Mouse (Mus musculus): ENCODE measurements around the gene Runx1. TPM values are rescaled to one million over a fixed set of nuclear protein-coding genes. Genes with fewer than 3 reads are reported as not detected.

Runx1 gene
- polyA plus RNA-seq, 1 experiment from 2014 or later, result 18.9 TPM

GRCm38 (mm10) chr16:92580981-92581380 lies 245.0 kb downstream of the Runx1 start:
- Histone ChIP-seq H3K27ac (replicated peaks) (0 out of 2 replicates have a peak overlapping the region, but pooled peaks have one; percentile 34), H3K27me3 (no peaks in the 10 kb centered on the region), H3K4me1 (peaks cover 19% of the 10 kb centered on the region), H3K36me3 (no peaks in the 10 kb centered on the region), H3K9me3 (replicated peaks) (no peaks in the 10 kb centered on the region), H3K9ac (no peak overlapping the region), H3K4me3 (replicated peaks) (no peak overlapping the region), H3K4me2 (replicated peaks) (no peak overlapping the region)
- 63% methylated on average over 10 of the region's 10 CpGs for WGBS
- ATAC-seq (ENCODE audit: insufficient number of reproducible peaks, low FRiP score, low TSS enrichment, low read depth), result no peak

GRCm38 (mm10) chr16:92578915-92579653 lies 246.9 kb downstream of the Runx1 start:
- Histone ChIP-seq H3K4me2 (replicated peaks) (no peak overlapping the region), H3K27me3 (no peaks in the 10 kb centered on the region), H3K36me3 (no peaks in the 10 kb centered on the region), H3K9ac (no peak overlapping the region), H3K27ac (replicated peaks) (no peak overlapping the region), H3K4me3 (replicated peaks) (no peak overlapping the region), H3K9me3 (replicated peaks) (no peaks in the 10 kb centered on the region), H3K4me1 (peaks cover 19% of the 10 kb centered on the region)
- WGBS, result 69% methylated on average over 7 of the region's 7 CpGs
- ATAC-seq (ENCODE audit: insufficient number of reproducible peaks, low FRiP score, low TSS enrichment, low read depth), result no peak; the same call in 1 of the 2 replicates

DNA sequence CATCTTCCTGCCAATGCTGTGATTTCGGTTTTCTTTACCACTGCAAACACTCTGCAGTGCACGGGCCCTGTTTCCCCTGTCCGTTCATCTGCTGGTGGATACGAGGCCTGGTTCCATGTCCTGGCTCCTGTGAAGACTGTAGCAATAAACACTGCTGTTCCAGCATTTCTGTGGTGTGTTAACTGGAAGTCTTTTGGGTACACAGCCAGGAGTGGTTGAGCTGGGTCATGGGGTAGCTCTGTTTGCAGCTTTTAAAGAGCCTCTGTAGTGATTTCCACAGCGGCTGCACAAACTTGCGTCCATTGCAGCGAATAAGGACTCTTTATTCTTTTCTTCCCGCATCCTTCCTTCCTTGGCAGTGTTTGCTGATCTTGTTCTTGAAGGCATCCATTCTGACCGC lies 248.6 kb downstream of the Runx1 start:
- H3K27ac ChIP-seq (replicated peaks), result no peak overlapping the region
- 72% methylated on average over 9 of the region's 9 CpGs for WGBS
- H3K9ac ChIP-seq, result no peak overlapping the region
- no peak overlapping the region for H3K4me3 ChIP-seq (replicated peaks)
- H3K4me1 ChIP-seq, result peaks cover 19% of the 10 kb centered on the region
- ATAC-seq (ENCODE audit: insufficient number of reproducible peaks, low FRiP score, low TSS enrichment, low read depth), result no peak
- no peak overlapping the region for H3K4me2 ChIP-seq (replicated peaks)
- no peaks in the 10 kb centered on the region for H3K9me3 ChIP-seq (replicated peaks)
- H3K36me3 ChIP-seq, result no peaks in the 10 kb centered on the region
- no peaks in the 10 kb centered on the region for H3K27me3 ChIP-seq

- no peaks in the 10 kb centered on the region for H3K9me3 ChIP-seq (replicated peaks)
- no peak overlapping the region for H3K4me3 ChIP-seq (replicated peaks)
- H3K36me3 ChIP-seq, result no peaks in the 10 kb centered on the region
- H3K27me3 ChIP-seq, result no peaks in the 10 kb centered on the region
- no peak overlapping the region for H3K4me2 ChIP-seq (replicated peaks)
- no peak overlapping the region for H3K9ac ChIP-seq
- H3K4me1 ChIP-seq, result peaks cover 7% of the 10 kb centered on the region; the same call in 1 of the 2 replicates
- 74% methylated on average over 10 of the region's 10 CpGs for WGBS
- no peak overlapping the region for H3K27ac ChIP-seq (replicated peaks)
- no peak for ATAC-seq (ENCODE audit: insufficient number of reproducible peaks, low FRiP score, low TSS enrichment, low read depth)
Measured at GRCm38 (mm10) chr16:92575792-92576191, 250.2 kb downstream of the Runx1 start.

DNA sequence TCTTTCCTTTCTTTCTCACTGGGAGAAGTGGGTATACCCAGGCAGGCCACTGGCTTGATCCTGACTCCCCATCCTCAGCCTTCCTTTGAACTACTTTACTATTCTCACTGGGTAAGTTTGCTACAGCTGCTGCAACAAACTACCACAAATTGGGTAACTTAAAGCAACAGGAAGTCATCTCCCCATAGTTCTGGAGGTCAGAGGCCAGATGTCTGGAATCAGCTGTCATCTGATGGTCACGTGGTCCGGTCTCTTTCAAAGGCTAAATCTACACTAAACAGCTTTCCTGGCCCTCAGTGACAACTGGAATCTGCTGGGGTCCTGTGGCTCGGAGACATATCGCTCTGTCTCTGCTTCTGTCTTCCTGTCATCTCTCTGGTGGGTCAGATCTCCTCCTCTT lies 252.8 kb downstream of the Runx1 start:
- no peaks in the 10 kb centered on the region for H3K9me3 ChIP-seq (replicated peaks)
- no peak overlapping the region for H3K27ac ChIP-seq (replicated peaks)
- H3K36me3 ChIP-seq, result no peaks in the 10 kb centered on the region
- no peaks in the 10 kb centered on the region for H3K27me3 ChIP-seq
- no peak overlapping the region for H3K9ac ChIP-seq
- no peak overlapping the region for H3K4me2 ChIP-seq (replicated peaks)
- peaks cover 7% of the 10 kb centered on the region; the same call in 1 of the 2 replicates for H3K4me1 ChIP-seq
- no peak for ATAC-seq (ENCODE audit: insufficient number of reproducible peaks, low FRiP score, low TSS enrichment, low read depth)
- 51% methylated on average over 4 of the region's 4 CpGs for WGBS
- no peak overlapping the region for H3K4me3 ChIP-seq (replicated peaks)

DNA sequence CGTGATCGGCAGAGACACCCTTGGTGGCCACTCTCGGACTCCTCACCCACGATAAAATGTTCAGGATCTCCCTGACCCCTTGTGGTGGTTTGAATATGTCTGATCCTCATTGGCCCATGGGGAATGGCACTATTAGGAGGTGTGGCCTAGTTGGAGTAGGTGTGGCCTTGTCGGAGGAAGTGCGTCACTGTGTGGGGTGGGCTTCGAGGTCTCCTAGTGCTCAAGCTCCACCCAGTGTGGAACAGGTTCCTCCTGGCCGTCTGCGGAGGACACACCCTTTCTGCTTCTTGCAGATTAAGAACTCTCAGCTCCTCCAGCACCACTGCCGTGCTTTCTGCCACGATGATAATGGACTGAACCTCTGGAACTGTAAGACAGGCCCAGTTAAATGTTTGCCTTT lies 254.7 kb downstream of the Runx1 start:
- 86% methylated on average over 11 of the region's 11 CpGs for WGBS

GRCm38 (mm10) chr16:92566146-92566545 lies 259.8 kb downstream of the Runx1 start:
- Histone ChIP-seq H3K36me3 (no peaks in the 10 kb centered on the region), H3K27me3 (0 out of 2 replicates have a peak, but pooled peaks cover 6% of the 10 kb centered on the region), H3K4me1 (peaks cover 11% of the 10 kb centered on the region), H3K27ac (replicated peaks) (no peak overlapping the region), H3K4me2 (replicated peaks) (no peak overlapping the region), H3K9ac (no peak overlapping the region), H3K4me3 (replicated peaks) (no peak overlapping the region), H3K9me3 (replicated peaks) (no peaks in the 10 kb centered on the region)
- 20% methylated on average over 5 of the region's 5 CpGs for WGBS
- peak; percentile 9; the same call in 1 of the 2 replicates for ATAC-seq (ENCODE audit: insufficient number of reproducible peaks, low FRiP score, low TSS enrichment, low read depth)

More for the DNA sequence above, 254.7 kb downstream of the Runx1 start:
- H3K4me2 ChIP-seq (replicated peaks), result no peak overlapping the region
- no peak overlapping the region for H3K4me3 ChIP-seq (replicated peaks)
- H3K27me3 ChIP-seq, result 0 out of 2 replicates have a peak, but pooled peaks cover 4% of the 10 kb centered on the region
- ATAC-seq (ENCODE audit: insufficient number of reproducible peaks, low FRiP score, low TSS enrichment, low read depth), result no peak
- H3K4me1 ChIP-seq, result 0 out of 2 replicates have a peak, but pooled peaks cover 4% of the 10 kb centered on the region
- no peaks in the 10 kb centered on the region for H3K9me3 ChIP-seq (replicated peaks)
- H3K36me3 ChIP-seq, result no peaks in the 10 kb centered on the region
- no peak overlapping the region for H3K27ac ChIP-seq (replicated peaks)
- no peak overlapping the region for H3K9ac ChIP-seq

- peak; percentile 48 for ATAC-seq (ENCODE audit: insufficient number of reproducible peaks, low FRiP score, low TSS enrichment, low read depth)
- H3K4me1 ChIP-seq, result peaks cover 11% of the 10 kb centered on the region
- 1% methylated on average over 6 of the region's 6 CpGs for WGBS
- peak overlapping the region; percentile 34 for H3K4me2 ChIP-seq (replicated peaks)
- H3K27ac ChIP-seq (replicated peaks), result 0 out of 2 replicates have a peak overlapping the region, but pooled peaks have one; percentile 24
- no peaks in the 10 kb centered on the region for H3K36me3 ChIP-seq
- no peak overlapping the region; the same call in 1 of the 2 replicates for H3K4me3 ChIP-seq (replicated peaks)
- H3K9ac ChIP-seq, result no peak overlapping the region
- H3K9me3 ChIP-seq (replicated peaks), result no peaks in the 10 kb centered on the region
- H3K27me3 ChIP-seq, result 0 out of 2 replicates have a peak, but pooled peaks cover 6% of the 10 kb centered on the region
Measured at GRCm38 (mm10) chr16:92565708-92566107, 260.2 kb downstream of the Runx1 start.

- Histone ChIP-seq H3K36me3 (no peaks in the 10 kb centered on the region), H3K27me3 (0 out of 2 replicates have a peak, but pooled peaks cover 6% of the 10 kb centered on the region), H3K4me2 (replicated peaks) (peak overlapping the region; percentile 34), H3K4me3 (replicated peaks) (no peak overlapping the region; the same call in 1 of the 2 replicates), H3K4me1 (peaks cover 11% of the 10 kb centered on the region), H3K27ac (replicated peaks) (0 out of 2 replicates have a peak overlapping the region, but pooled peaks have one; percentile 24), H3K9ac (no peak overlapping the region), H3K9me3 (replicated peaks) (no peaks in the 10 kb centered on the region)
- ATAC-seq (ENCODE audit: insufficient number of reproducible peaks, low FRiP score, low TSS enrichment, low read depth), result peak; percentile 27; the same call in 1 of the 2 replicates
- WGBS, result 36% methylated on average over 11 of the region's 11 CpGs
Measured at GRCm38 (mm10) chr16:92565291-92565690, 260.7 kb downstream of the Runx1 start.

DNA sequence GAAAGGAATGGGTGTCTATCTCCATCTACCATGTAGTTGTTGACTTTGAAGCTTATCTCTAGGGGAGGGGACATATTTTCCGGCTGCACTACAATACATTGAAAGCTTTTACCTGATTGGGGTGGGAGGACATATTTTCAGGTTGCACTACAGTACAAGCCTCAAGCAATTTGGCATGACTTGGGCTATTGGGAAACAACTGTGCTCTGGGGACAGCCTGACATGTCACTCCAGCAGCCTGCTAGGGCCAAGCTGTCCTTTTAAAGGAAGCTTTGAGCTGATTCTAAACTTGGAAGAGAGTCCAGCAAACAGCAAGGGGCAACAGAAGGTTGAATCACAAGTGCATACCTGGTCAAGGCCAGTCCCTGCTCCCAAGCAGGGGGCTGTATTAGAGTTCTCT lies 270.9 kb downstream of the Runx1 start:
- no peaks in the 10 kb centered on the region for H3K4me1 ChIP-seq
- no peak overlapping the region for H3K4me3 ChIP-seq (replicated peaks)
- H3K36me3 ChIP-seq, result no peaks in the 10 kb centered on the region
- WGBS, result 80% methylated on average over 1 of the region's 1 CpGs
- no peak overlapping the region for H3K27ac ChIP-seq (replicated peaks)
- ATAC-seq (ENCODE audit: insufficient number of reproducible peaks, low FRiP score, low TSS enrichment, low read depth), result no peak
- H3K9ac ChIP-seq, result no peak overlapping the region
- H3K9me3 ChIP-seq (replicated peaks), result no peaks in the 10 kb centered on the region
- H3K27me3 ChIP-seq, result no peaks in the 10 kb centered on the region
- H3K4me2 ChIP-seq (replicated peaks), result no peak overlapping the region

DNA sequence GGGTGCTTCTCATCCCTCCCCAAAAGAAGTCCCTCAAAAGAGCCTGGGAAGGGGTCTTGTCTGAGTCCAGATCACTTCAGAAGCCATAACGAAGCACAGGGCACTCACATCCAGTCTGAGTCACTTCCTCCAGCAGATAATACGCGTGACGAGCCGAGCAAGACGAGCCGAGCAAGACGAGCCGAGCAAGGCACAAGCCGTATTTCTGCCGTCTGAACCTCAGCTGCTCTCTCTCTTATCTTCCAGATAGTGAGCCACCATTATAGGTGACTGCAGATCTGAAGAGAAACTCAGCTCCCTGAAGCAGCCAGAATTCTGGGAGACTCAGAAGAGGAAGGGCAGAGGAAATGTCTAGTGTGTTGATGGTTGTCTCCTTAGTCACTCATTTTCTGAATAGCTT lies 273.1 kb downstream of the Runx1 start:
- Histone ChIP-seq H3K4me2 (replicated peaks) (no peak overlapping the region), H3K9ac (no peak overlapping the region), H3K4me3 (replicated peaks) (no peak overlapping the region), H3K9me3 (replicated peaks) (no peaks in the 10 kb centered on the region), H3K36me3 (no peaks in the 10 kb centered on the region), H3K4me1 (no peaks in the 10 kb centered on the region), H3K27ac (replicated peaks) (0 out of 2 replicates have a peak overlapping the region, but pooled peaks have one; percentile 22), H3K27me3 (no peaks in the 10 kb centered on the region)
- ATAC-seq (ENCODE audit: insufficient number of reproducible peaks, low FRiP score, low TSS enrichment, low read depth), result no peak
- WGBS, result 34% methylated on average over 11 of the region's 11 CpGs

- H3K4me2 ChIP-seq (replicated peaks), result no peak overlapping the region
- no peaks in the 10 kb centered on the region for H3K27me3 ChIP-seq
- H3K4me3 ChIP-seq (replicated peaks), result no peak overlapping the region
- H3K36me3 ChIP-seq, result no peaks in the 10 kb centered on the region
- no peak overlapping the region for H3K9ac ChIP-seq
- WGBS, result 60% methylated on average over 9 of the region's 9 CpGs
- ATAC-seq (ENCODE audit: insufficient number of reproducible peaks, low FRiP score, low TSS enrichment, low read depth), result no peak
- H3K4me1 ChIP-seq, result no peaks in the 10 kb centered on the region
- no peaks in the 10 kb centered on the region for H3K9me3 ChIP-seq (replicated peaks)
- no peak overlapping the region for H3K27ac ChIP-seq (replicated peaks)
Measured at GRCm38 (mm10) chr16:92552106-92552382, 273.9 kb downstream of the Runx1 start.
